ENCODE assay signal across 11 mouse cellular contexts in genomic region chr9:102492031-102492795, GRCm38 (mm10). TPM values are rescaled to one million over a fixed set of nuclear protein-coding genes. Genes with fewer than 3 reads are reported as not detected.
DNase-seq lines count a peak whose midpoint lies in the region; ATAC-seq and TF ChIP-seq lines count a peak whose summit lies in the region.
"Had no signal": no experiment of that assay in that cellular context is flagged by ENCODE, and none has a peak within 500 bp of the region (broad histone marks: within the 10 kb centered on the region; RNA-seq: fewer than 3 reads in every experiment).

No protein-coding gene starts in this region.

- ATAC-seq in lung, embryonic 14.5 days (ENCODE audit: insufficient read depth) = 0 out of 2 replicates have a peak, but pooled peaks have one; percentile 36

- H3K9me3 ChIP-seq in lung, embryonic 14.5 days (ENCODE audit: low read depth, low read length) = no peaks in the 10 kb centered on the region
- H3K9me3 ChIP-seq: embryonic facial prominence, embryonic 13.5 days; liver, embryonic 13.5 days had no signal

- peak; percentile 60 for TF ChIP-seq CTCF in lung, embryonic 14.5 days (IDR thresholded peaks at IDR 0.05; ENCODE audit: low read depth)

- no peak overlapping the region for H3K4me2 ChIP-seq in lung, embryonic 14.5 days
- H3K4me2 ChIP-seq: embryonic facial prominence, embryonic 13.5 days; liver, embryonic 13.5 days had no signal

- no peak overlapping the region for H3K4me3 ChIP-seq in lung, embryonic 14.5 days (ENCODE audit: low read depth, low read length)
- H3K4me3 ChIP-seq: embryonic facial prominence, embryonic 13.5 days; liver, embryonic 13.5 days had no signal

- H3K36me3 ChIP-seq in lung, embryonic 14.5 days (ENCODE audit: insufficient read depth) = no peaks in the 10 kb centered on the region
- H3K36me3 ChIP-seq in splenic B cell, adult 2 months (ENCODE audit: control insufficient read depth, insufficient read depth, low read length, poor library complexity, severe bottlenecking) = no peaks in the 10 kb centered on the region
- H3K36me3 ChIP-seq: embryonic facial prominence, embryonic 13.5 days; liver, embryonic 13.5 days had no signal

- H3K27ac ChIP-seq in lung, embryonic 14.5 days (ENCODE audit: low read depth) = no peak overlapping the region
- H3K27ac ChIP-seq: embryonic facial prominence, embryonic 13.5 days; liver, embryonic 13.5 days had no signal

- H3K9ac ChIP-seq in lung, embryonic 14.5 days = no peak overlapping the region
- H3K9ac ChIP-seq: embryonic facial prominence, embryonic 13.5 days; liver, embryonic 13.5 days had no signal

- no peaks in the 10 kb centered on the region for H3K27me3 ChIP-seq in lung, embryonic 14.5 days (ENCODE audit: insufficient read depth, low read length)
- no peaks in the 10 kb centered on the region for H3K27me3 ChIP-seq in splenic B cell, adult 2 months (ENCODE audit: control insufficient read depth, insufficient read depth, low read length, poor library complexity, severe bottlenecking)
- H3K27me3 ChIP-seq: liver, embryonic 13.5 days had no signal

- peak; percentile 6 to 40 for DNase-seq in cerebellum, postnatal 36 days
- no peak for DNase-seq in cerebellum, adult 11-12 months
- peak; percentile 18 for DNase-seq in lung, embryonic 14.5 days
- no peak for DNase-seq in lung, postnatal 10 days
- DNase-seq in embryo, embryonic 11 days = peak; percentile 57
- peak; percentile 19 for DNase-seq in splenic B cell, adult 2 months (ENCODE audit: low read depth, low spot score)
- DNase-seq in kidney, postnatal 25 days = no peak
- DNase-seq in adrenal gland, adult 2 months = no peak
- DNase-seq: liver, embryonic 13.5 days had no signal

- WGBS in lung, embryonic 14.5 days = 39% methylated on average over 12 of the region's 12 CpGs

- no peaks in the 10 kb centered on the region for H3K4me1 ChIP-seq in lung, embryonic 14.5 days (ENCODE audit: insufficient read depth)
- H3K4me1 ChIP-seq: embryonic facial prominence, embryonic 13.5 days; liver, embryonic 13.5 days had no signal

RNA-seq across cellular contexts. Expression of gene Ky, which starts 13.3 kb away (rescaled TPM):
- polyA plus RNA-seq in lung, embryonic 14.5 days (2014; fragmentation: Nextera tagmentation; extraction: Ambion mirVana) = 0.30 and 0.32 TPM in 2 replicates
- total RNA-seq in adrenal gland, adult 2 months (2021) = 1 to 10 TPM in 1 of 2 experiments, under 1 TPM in 1; 0.26 to 1.1 TPM
- 0.40 and 0.63 TPM in 2 replicates for polyA plus RNA-seq in adrenal gland, adult 2 months (2012; rRNA removed)
- total RNA-seq: MEL had no signal

Comparison
In these comparisons a context has a peak if more than half of its experiments do, and no peak if none do; other contexts are left out.
1. DNase-seq: peak in cerebellum, postnatal 36 days (2 of 2), lung, embryonic 14.5 days (single experiment), embryo, embryonic 11 days (single experiment) and splenic B cell, adult 2 months (single experiment); none in cerebellum, adult 11-12 months (single experiment), lung, postnatal 10 days (single experiment), kidney, postnatal 25 days (0 of 2) and adrenal gland, adult 2 months (single experiment).